Mouse (Mus musculus): Measurements from ENCODE around the gene Slc6a16.
A peak's percentile ranks its signal among the peaks of the same experiment; 100 is the strongest.
"Not testable (repeated sequence)": the region's sequence is repeated elsewhere in the genome, so short reads cannot be mapped to it uniquely, and the experiment has no call there.

The Slc6a16 gene

GRCm38 (mm10) chr7:45253806-45254205 lies 12.9 kb downstream of the Slc6a16 start:
- no peak for DNase-seq (ENCODE audit: low spot score)

- not testable (repeated sequence) for DNase-seq (ENCODE audit: low spot score)
Observed at GRCm38 (mm10) chr7:45255822-45256221, 14.9 kb downstream of the Slc6a16 start.

GRCm38 (mm10) chr7:45257063-45257840 lies 16.4 kb downstream of the Slc6a16 start:
- DNase-seq (ENCODE audit: low spot score), result no peak

- no peak for DNase-seq (ENCODE audit: low spot score)
Observed at GRCm38 (mm10) chr7:45259281-45259680, 18.4 kb downstream of the Slc6a16 start.

GRCm38 (mm10) chr7:45262266-45262665 lies 21.4 kb downstream of the Slc6a16 start:
- DNase-seq (ENCODE audit: low spot score), result no peak

- no peak for DNase-seq (ENCODE audit: low spot score)
Observed at GRCm38 (mm10) chr7:45263006-45263607, 22.2 kb downstream of the Slc6a16 start.

GRCm38 (mm10) chr7:45264348-45264747 lies 23.5 kb downstream of the Slc6a16 start:
- no peak for DNase-seq (ENCODE audit: low spot score)

- DNase-seq (ENCODE audit: low spot score), result no peak
Observed at GRCm38 (mm10) chr7:45265518-45265917, 24.6 kb downstream of the Slc6a16 start.

GRCm38 (mm10) chr7:45272786-45273412 lies 32.0 kb downstream of the Slc6a16 start:
- DNase-seq (ENCODE audit: low spot score), result peak; percentile 29

GRCm38 (mm10) chr7:45273672-45274071 lies 32.8 kb downstream of the Slc6a16 start:
- no peak for DNase-seq (ENCODE audit: low spot score)

GRCm38 (mm10) chr7:45277136-45277760 lies 36.4 kb downstream of the Slc6a16 start, which contains the start of gene Slc6a21:
TSS of gene Slc6a21 (plus strand) at chr7:45277513.
- DNase-seq (ENCODE audit: low spot score), result peak; percentile 68

- no peak for DNase-seq (ENCODE audit: low spot score)
Observed at GRCm38 (mm10) chr7:45286486-45286885, 45.6 kb downstream of the Slc6a16 start.

GRCm38 (mm10) chr7:45296626-45297025 lies 55.7 kb downstream of the Slc6a16 start:
- DNase-seq (ENCODE audit: low spot score), result no peak

- no peak for DNase-seq (ENCODE audit: low spot score)
Observed at GRCm38 (mm10) chr7:45297563-45297962, 56.7 kb downstream of the Slc6a16 start.

GRCm38 (mm10) chr7:45299752-45300151 lies 58.9 kb downstream of the Slc6a16 start:
- DNase-seq (ENCODE audit: low spot score), result peak; percentile 85

GRCm38 (mm10) chr7:45300270-45300669 lies 59.4 kb downstream of the Slc6a16 start:
- peak; percentile 75 for DNase-seq (ENCODE audit: low spot score)

- no peak for DNase-seq (ENCODE audit: low spot score)
Observed at GRCm38 (mm10) chr7:45302626-45303025, 61.7 kb downstream of the Slc6a16 start.

GRCm38 (mm10) chr7:45304869-45305268 lies 64.0 kb downstream of the Slc6a16 start:
- no peak for DNase-seq (ENCODE audit: low spot score)

- peak; percentile 84 for DNase-seq (ENCODE audit: low spot score)
Observed at GRCm38 (mm10) chr7:45305275-45305674, 64.4 kb downstream of the Slc6a16 start.

- no peak for DNase-seq (ENCODE audit: low spot score)
Observed at GRCm38 (mm10) chr7:45308551-45309240, 67.8 kb downstream of the Slc6a16 start.

- DNase-seq (ENCODE audit: low spot score), result peak; percentile 90
Observed at GRCm38 (mm10) chr7:45309455-45309854, 68.6 kb downstream of the Slc6a16 start.

GRCm38 (mm10) chr7:45312023-45312422 lies 71.1 kb downstream of the Slc6a16 start:
- DNase-seq (ENCODE audit: low spot score), result no peak
